Mouse (Mus musculus) G1E-ER4 (cell line): ENCODE results near the gene Glis1. TPM values are rescaled to one million over a fixed set of nuclear protein-coding genes. Genes with fewer than 3 reads are reported as not detected.

ENCODE experiments used
- GATA1 ChIP-seq: IDR thresholded peaks from one replicate; pipeline ENCODE4 v1.8.0; 2012; ENCODE audit warnings: low read length, inconsistent platforms
- polyA plus RNA-seq: library from polyadenylated mRNA; stranded (reverse); fragments of >175 nt; gene quantifications from 2 replicates; pipeline ENCODE4 v1.2.3, GENCODE M21; 2012

The Glis1 gene
- 1.1 and 1.2 TPM in 2 replicates for polyA plus RNA-seq

GRCm38 (mm10) chr4:107434356-107435237, at the start of gene Glis1:
Glis1 (plus strand) TSS chr4:107434591.
- TF ChIP-seq GATA1 = no peak

DNA sequence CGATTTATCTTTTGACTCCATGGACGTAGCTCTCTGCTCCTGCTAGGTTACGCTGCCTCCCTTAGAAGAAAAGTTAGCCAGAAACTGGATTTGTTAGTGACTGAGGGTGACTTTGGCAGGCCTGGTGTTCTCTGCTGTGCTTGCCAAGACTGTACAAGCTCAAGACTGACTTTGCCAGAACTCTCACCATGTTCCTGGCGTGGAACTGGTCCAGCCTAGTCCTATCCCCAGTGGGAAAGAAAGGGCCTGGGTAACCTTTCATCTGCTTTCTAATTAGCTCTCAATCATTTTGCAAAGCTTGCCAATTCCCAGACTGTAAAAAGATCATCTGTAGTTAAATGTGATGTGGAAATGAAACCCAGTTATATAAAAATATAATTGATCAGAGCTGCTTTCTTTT, 47.4 kb upstream of the Glis1 start:
- no peak for TF ChIP-seq GATA1

GRCm38 (mm10) chr4:107387465-107387864, 46.9 kb upstream of the Glis1 start:
- TF ChIP-seq GATA1 = no peak

- TF ChIP-seq GATA1 = no peak
Measured at GRCm38 (mm10) chr4:107388291-107388690, 46.1 kb upstream of the Glis1 start.

- no peak for TF ChIP-seq GATA1
Measured at GRCm38 (mm10) chr4:107389345-107389744, 45.0 kb upstream of the Glis1 start.

DNA sequence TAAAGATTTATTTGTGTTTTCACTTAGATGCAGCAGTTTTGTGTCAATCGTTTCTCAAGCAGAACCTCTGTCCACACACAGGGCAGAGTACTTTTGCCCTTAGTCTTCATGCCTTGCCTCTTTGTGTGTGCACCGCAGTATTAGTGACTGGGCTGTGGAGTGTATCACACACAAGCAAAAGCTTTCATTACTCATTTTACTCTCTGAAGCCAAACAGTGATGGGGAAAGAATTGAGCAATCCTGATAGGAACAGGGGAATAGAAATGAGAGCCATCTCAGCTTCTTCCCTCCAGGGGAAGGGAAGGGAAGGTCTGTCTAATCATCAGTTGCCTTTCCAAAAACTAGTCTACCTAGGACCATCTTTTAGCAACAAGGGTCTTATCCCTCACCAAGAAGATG, 40.6 kb upstream of the Glis1 start:
- no peak for TF ChIP-seq GATA1

- TF ChIP-seq GATA1 = no peak
Measured at GRCm38 (mm10) chr4:107420202-107420601, 14.2 kb upstream of the Glis1 start.

- no peak for TF ChIP-seq GATA1
Measured at GRCm38 (mm10) chr4:107421711-107422110, 12.7 kb upstream of the Glis1 start.

DNA sequence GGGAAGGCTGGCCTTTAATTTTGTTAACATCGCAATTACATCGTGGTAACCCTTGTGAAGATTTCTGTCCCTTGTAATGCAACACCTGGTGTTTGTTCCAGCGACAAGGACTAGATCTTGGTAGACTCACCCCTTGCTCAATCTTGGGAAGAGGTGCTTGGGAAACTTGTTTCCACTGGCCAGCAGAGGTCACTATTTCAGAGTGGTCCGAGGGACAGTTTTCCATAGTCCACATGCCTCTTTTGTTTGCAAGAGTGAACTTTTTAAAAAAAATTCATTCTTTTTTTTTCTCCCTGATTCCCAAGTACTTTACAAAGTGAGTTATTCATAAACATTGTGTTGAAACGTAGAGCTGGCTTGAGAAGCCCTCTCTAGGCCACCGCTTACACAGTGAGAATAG, 12.2 kb upstream of the Glis1 start:
- TF ChIP-seq GATA1 = no peak

DNA sequence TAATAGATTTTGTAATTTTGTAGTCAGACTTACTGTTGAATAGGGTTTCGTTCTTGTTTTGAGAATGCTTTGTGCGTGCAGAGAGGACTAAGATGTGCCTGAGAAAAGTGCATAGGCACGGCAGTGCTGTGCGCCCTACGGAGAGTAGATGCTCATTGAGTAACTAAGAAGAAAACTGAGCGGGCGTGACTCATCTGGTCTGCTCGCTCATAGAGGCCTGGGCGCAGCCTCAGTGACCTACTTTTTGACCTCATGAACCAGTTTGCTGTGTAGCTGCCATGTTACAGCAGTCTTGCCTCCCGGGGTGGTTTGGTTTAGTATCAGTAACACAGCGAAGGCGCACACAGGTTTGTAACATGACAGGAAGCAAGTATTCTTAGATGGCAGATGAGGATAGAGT, 8.8 kb upstream of the Glis1 start:
- TF ChIP-seq GATA1 = no peak

- no peak for TF ChIP-seq GATA1
Measured at GRCm38 (mm10) chr4:107426631-107427030, 7.8 kb upstream of the Glis1 start.

DNA sequence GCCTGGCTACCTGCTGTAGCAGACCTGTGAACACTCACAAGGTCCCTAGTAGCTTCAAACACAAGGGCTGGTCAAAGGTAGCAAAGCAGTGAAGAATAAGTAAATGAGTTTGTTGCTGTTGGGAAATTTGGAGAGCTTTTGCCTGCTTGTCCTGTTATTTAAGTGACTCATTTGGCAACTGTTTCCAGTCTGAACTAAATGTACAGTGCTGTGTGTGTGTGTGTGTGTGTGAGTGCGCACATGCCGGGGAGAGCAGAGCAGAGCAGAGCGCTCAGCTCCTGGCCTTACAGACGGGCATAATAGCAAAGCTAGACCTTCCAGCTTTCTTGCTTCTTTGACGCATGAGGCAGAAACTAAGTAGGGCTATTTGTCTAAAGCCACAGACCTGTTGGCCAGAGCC, 1.7 kb upstream of the Glis1 start:
- no peak for TF ChIP-seq GATA1

DNA sequence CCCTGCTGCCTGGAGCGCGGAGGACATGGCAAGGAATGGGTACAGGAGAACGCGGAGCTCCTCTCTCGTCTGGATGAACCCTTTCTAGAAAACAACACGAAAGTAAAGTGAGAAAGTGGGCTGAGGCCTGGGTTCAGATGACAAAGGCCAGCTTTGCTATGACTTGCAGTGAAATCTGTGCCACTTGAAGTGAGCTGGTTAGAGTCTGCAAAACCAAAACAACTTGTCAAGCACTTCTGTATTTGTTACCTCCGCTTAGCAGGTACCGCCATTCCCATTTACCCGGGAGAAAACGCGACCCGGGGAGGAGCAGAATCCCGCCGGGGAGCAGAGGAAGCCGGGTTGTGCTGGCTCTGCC, 414 bp upstream of the Glis1 start:
- no peak for TF ChIP-seq GATA1

GRCm38 (mm10) chr4:107435238-107435946, 1.0 kb downstream of the Glis1 start:
- TF ChIP-seq GATA1 = no peak

GRCm38 (mm10) chr4:107436476-107436875, 2.1 kb downstream of the Glis1 start:
- TF ChIP-seq GATA1 = no peak

GRCm38 (mm10) chr4:107438741-107439140, 4.3 kb downstream of the Glis1 start:
- TF ChIP-seq GATA1 = no peak

DNA sequence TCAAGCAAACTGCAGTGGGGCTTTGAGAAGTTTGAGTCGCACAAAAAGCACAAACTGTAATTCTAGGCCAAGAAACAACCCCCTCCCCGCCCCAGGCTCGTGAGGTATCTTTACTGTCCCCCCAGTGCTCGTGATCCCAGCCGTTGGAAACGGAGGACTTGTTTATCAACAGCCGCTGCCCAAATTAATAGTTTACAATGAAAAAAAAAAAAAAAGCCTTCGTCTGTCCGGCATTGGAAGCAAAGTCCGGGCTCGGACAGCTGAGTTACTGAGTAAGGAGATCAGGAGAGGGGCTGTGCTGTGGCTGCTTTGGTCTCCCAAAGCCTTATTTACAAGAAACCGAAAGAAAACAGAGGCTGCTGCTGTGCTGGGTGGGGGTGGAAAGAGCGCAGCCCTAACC, 5.9 kb downstream of the Glis1 start:
- no peak for TF ChIP-seq GATA1

- TF ChIP-seq GATA1 = no peak
Measured at GRCm38 (mm10) chr4:107442288-107442687, 7.9 kb downstream of the Glis1 start.
